Mouse (Mus musculus): Measurements from ENCODE around the gene Mcf2l. TPM values are rescaled to one million over a fixed set of nuclear protein-coding genes. Genes with fewer than 3 reads are reported as not detected.

Gene Mcf2l
- total RNA-seq, 1 experiment = 16.0 TPM

DNA sequence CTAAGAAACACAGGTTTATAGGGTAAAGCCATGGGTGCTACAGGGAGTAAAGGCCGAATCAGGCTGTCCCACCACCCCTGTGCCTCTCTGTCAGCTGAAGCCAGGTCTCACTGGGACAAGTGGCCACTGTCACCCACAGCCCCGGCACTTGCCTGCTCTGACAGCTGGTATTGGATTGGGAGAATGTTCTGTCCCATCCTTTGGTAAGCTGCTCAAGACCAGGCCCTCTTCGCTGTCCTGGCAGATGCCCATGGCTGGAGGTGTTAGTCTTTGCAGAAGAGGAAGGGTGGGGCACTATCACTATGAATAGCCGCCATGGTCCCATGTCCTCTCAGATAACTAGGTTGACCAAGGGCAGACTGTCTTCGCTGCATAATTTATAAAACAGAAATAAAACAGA, 40.0 kb upstream of the Mcf2l start:
- Histone ChIP-seq H3K9ac (ENCODE audit: insufficient read depth, low read depth, low read length, poor library complexity, severe bottlenecking) (no peak overlapping the region), H3K27ac (ENCODE audit: insufficient read depth, low read depth, low read length, poor library complexity, severe bottlenecking) (no peak overlapping the region), H3K4me1 (ENCODE audit: control insufficient read depth in 2 of 2, insufficient read depth in 2 of 2, low read length in 2 of 2, poor library complexity in 1 of 2) (no peaks in the 10 kb centered on the region), H3K36me3 (ENCODE audit: control insufficient read depth, insufficient read depth, low read length, poor library complexity, severe bottlenecking) (peaks cover 13% of the 10 kb centered on the region; the same call in 1 of the 2 replicates), H3K9me3 (ENCODE audit: control insufficient read depth, insufficient read depth, low read depth, low read length) (no peaks in the 10 kb centered on the region), H3K4me3 (ENCODE audit: insufficient read depth in 1 of 2, low read depth in 1 of 2, low read length in 2 of 2, poor library complexity in 1 of 2, severe bottlenecking in 1 of 2) (no peak overlapping the region)
- in situ Hi-C loops (cut with MboI; ENCODE audit: low sequenced_read_pairs in 2 of 2, unreplicated experiment in 2 of 2) = no loop called here
- no peak for DNase-seq (ENCODE audit: low read depth, low spot score)
- no peak for TF ChIP-seq ZC3H11A (IDR thresholded peaks at IDR 0.05; ENCODE audit: borderline replicate concordance, low read depth, low read length)
- no peak for TF ChIP-seq MAFK (IDR thresholded peaks at IDR 0.05; ENCODE audit: insufficient read depth, low read depth, low read length)
- no peak for TF ChIP-seq CHD2 (IDR thresholded peaks at IDR 0.05; ENCODE audit: low read depth, low read length)
- TF ChIP-seq HCFC1 (IDR thresholded peaks at IDR 0.05; ENCODE audit: borderline replicate concordance, insufficient read depth, low read length) = no peak
- TF ChIP-seq ZNF384 (IDR thresholded peaks at IDR 0.05; ENCODE audit: low read depth, low read length) = no peak

DNA sequence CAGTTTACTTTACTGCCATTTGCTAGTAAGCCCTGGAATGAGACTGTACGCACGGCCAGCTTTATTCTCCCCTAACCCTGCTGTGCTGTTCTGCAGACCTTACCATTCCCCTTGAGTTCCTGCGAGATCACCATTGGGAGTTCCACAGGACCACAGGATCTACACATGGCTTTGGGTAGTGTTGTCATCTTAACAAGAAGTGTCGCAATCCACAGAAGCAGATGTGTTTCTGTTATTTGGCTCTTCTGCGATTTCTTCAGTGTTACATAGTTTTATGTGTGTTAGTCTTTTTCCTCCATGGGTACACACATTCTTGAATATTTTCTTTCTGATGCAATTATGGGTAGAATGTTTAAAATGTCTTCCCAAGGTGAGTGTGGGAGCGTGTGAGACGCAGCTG, 32.8 kb upstream of the Mcf2l start:
- H3K27ac ChIP-seq (ENCODE audit: insufficient read depth, low read depth, low read length, poor library complexity, severe bottlenecking) = no peak overlapping the region
- DNase-seq (ENCODE audit: low read depth, low spot score) = no peak
- in situ Hi-C loops (cut with MboI; ENCODE audit: low sequenced_read_pairs in 2 of 2, unreplicated experiment in 2 of 2) = no loop called here
- peaks cover 9% of the 10 kb centered on the region; the same call in 1 of the 2 replicates for H3K36me3 ChIP-seq (ENCODE audit: control insufficient read depth, insufficient read depth, low read length, poor library complexity, severe bottlenecking)
- TF ChIP-seq HCFC1 (IDR thresholded peaks at IDR 0.05; ENCODE audit: borderline replicate concordance, insufficient read depth, low read length) (no peak), CHD2 (IDR thresholded peaks at IDR 0.05; ENCODE audit: low read depth, low read length) (no peak), ZC3H11A (IDR thresholded peaks at IDR 0.05; ENCODE audit: borderline replicate concordance, low read depth, low read length) (no peak), MAFK (IDR thresholded peaks at IDR 0.05; ENCODE audit: insufficient read depth, low read depth, low read length) (no peak), ZNF384 (IDR thresholded peaks at IDR 0.05; ENCODE audit: low read depth, low read length) (no peak)
- no peak overlapping the region for H3K9ac ChIP-seq (ENCODE audit: insufficient read depth, low read depth, low read length, poor library complexity, severe bottlenecking)
- H3K4me3 ChIP-seq (ENCODE audit: insufficient read depth in 1 of 2, low read depth in 1 of 2, low read length in 2 of 2, poor library complexity in 1 of 2, severe bottlenecking in 1 of 2) = no peak overlapping the region
- H3K4me1 ChIP-seq (ENCODE audit: control insufficient read depth in 2 of 2, insufficient read depth in 2 of 2, low read length in 2 of 2, poor library complexity in 1 of 2) = no peaks in the 10 kb centered on the region
- no peaks in the 10 kb centered on the region for H3K9me3 ChIP-seq (ENCODE audit: control insufficient read depth, insufficient read depth, low read depth, low read length)

DNA sequence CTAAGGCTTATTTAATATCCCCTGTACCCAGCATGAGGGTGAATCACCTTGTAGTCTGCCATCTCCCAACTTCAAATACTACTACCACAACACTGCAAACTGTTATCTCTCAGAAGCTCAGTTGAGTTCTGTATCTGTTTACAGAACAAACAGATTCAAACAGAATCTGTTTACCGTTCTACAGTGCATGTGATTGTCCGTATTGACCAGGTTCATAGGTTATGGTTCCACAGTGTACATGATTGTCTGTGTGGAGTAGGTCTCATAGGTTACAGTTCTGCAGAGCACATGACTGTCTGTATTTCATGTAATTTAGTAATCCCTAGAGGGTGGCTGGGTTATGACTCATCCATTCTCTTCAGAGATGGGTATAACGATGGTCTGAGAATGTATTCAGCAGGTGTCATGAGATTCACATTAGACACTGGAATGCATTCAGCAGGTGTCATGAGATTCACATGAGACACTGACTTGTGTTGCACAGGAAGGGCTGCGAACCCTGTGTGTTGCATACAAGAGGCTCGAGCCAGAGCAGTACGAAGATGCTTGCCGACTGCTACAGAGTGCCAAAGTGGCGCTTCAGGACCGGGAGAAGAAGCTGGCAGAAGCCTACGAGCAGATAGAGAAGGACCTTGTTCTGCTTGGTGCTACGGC, 31.1 kb upstream of the Mcf2l start:
- H3K36me3 ChIP-seq (ENCODE audit: control insufficient read depth, insufficient read depth, low read length, poor library complexity, severe bottlenecking) = peaks cover 12% of the 10 kb centered on the region; the same call in 1 of the 2 replicates
- no peaks in the 10 kb centered on the region for H3K9me3 ChIP-seq (ENCODE audit: control insufficient read depth, insufficient read depth, low read depth, low read length)
- no peak for DNase-seq (ENCODE audit: low read depth, low spot score)
- no peaks in the 10 kb centered on the region for H3K4me1 ChIP-seq (ENCODE audit: control insufficient read depth in 2 of 2, insufficient read depth in 2 of 2, low read length in 2 of 2, poor library complexity in 1 of 2)
- H3K27ac ChIP-seq (ENCODE audit: insufficient read depth, low read depth, low read length, poor library complexity, severe bottlenecking) = no peak overlapping the region
- no peak overlapping the region for H3K9ac ChIP-seq (ENCODE audit: insufficient read depth, low read depth, low read length, poor library complexity, severe bottlenecking)
- H3K4me3 ChIP-seq (ENCODE audit: insufficient read depth in 1 of 2, low read depth in 1 of 2, low read length in 2 of 2, poor library complexity in 1 of 2, severe bottlenecking in 1 of 2) = no peak overlapping the region
- TF ChIP-seq MAFK (IDR thresholded peaks at IDR 0.05; ENCODE audit: insufficient read depth, low read depth, low read length) (no peak), HCFC1 (IDR thresholded peaks at IDR 0.05; ENCODE audit: borderline replicate concordance, insufficient read depth, low read length) (no peak), ZNF384 (IDR thresholded peaks at IDR 0.05; ENCODE audit: low read depth, low read length) (no peak), ZC3H11A (IDR thresholded peaks at IDR 0.05; ENCODE audit: borderline replicate concordance, low read depth, low read length) (no peak), CHD2 (IDR thresholded peaks at IDR 0.05; ENCODE audit: low read depth, low read length) (no peak)
- in situ Hi-C loops (cut with MboI; ENCODE audit: low sequenced_read_pairs in 2 of 2, unreplicated experiment in 2 of 2) = no loop called here

DNA sequence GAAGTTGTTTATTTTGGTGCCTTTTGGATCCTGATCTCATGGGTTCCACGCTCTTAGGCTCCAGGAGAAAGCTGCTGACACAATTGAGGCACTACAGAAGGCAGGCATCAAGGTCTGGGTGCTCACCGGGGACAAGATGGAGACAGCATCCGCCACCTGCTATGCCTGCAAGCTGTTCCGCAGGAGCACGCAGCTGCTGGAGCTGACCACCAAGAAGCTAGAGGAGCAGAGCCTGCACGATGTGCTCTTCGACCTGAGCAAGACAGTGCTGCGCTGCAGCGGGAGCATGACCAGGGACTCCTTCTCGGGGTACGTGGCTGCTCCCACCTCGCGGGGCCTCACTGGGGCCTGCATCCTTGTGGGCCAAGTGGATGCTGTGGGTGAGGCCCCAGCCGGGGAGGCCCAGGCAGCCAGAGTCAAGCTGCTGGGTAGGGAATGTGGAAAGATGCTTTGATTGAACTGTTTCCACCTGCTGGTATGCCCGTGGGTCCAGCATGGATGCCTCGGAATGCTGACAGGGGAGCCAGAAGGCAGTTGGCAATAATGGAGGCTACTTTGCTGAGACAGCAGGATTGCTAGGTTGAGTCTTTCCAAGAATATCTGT, 29.2 kb upstream of the Mcf2l start:
- TF ChIP-seq ZNF384 (IDR thresholded peaks at IDR 0.05; ENCODE audit: low read depth, low read length) = no peak
- TF ChIP-seq HCFC1 (IDR thresholded peaks at IDR 0.05; ENCODE audit: borderline replicate concordance, insufficient read depth, low read length) = no peak
- no peak for TF ChIP-seq MAFK (IDR thresholded peaks at IDR 0.05; ENCODE audit: insufficient read depth, low read depth, low read length)
- TF ChIP-seq ZC3H11A (IDR thresholded peaks at IDR 0.05; ENCODE audit: borderline replicate concordance, low read depth, low read length) = no peak
- TF ChIP-seq CHD2 (IDR thresholded peaks at IDR 0.05; ENCODE audit: low read depth, low read length) = no peak
- in situ Hi-C loops (cut with MboI; ENCODE audit: low sequenced_read_pairs in 2 of 2, unreplicated experiment in 2 of 2) = no loop called here
- Histone ChIP-seq H3K9ac (ENCODE audit: insufficient read depth, low read depth, low read length, poor library complexity, severe bottlenecking) (no peak overlapping the region), H3K9me3 (ENCODE audit: control insufficient read depth, insufficient read depth, low read depth, low read length) (no peaks in the 10 kb centered on the region), H3K4me1 (ENCODE audit: control insufficient read depth in 2 of 2, insufficient read depth in 2 of 2, low read length in 2 of 2, poor library complexity in 1 of 2) (no peaks in the 10 kb centered on the region), H3K36me3 (ENCODE audit: control insufficient read depth, insufficient read depth, low read length, poor library complexity, severe bottlenecking) (peaks cover 9% of the 10 kb centered on the region; the same call in 1 of the 2 replicates), H3K4me3 (ENCODE audit: insufficient read depth in 1 of 2, low read depth in 1 of 2, low read length in 2 of 2, poor library complexity in 1 of 2, severe bottlenecking in 1 of 2) (no peak overlapping the region), H3K27ac (ENCODE audit: insufficient read depth, low read depth, low read length, poor library complexity, severe bottlenecking) (no peak overlapping the region)
- DNase-seq (ENCODE audit: low read depth, low spot score) = no peak
